Mouse (Mus musculus) embryonic facial prominence, embryonic 11.5 days (tissue): ENCODE data around the gene Gm3238. TPM values are rescaled to one million over a fixed set of nuclear protein-coding genes. Genes with fewer than 3 reads are reported as not detected.

Source experiments
- ATAC-seq: fragments of 200-750 bp; cut with Nextera tagmentation; replicated peaks from 2 replicates; pipeline ENCODE4 v1.8.0; 2017; ENCODE audit warnings: low read depth; ENCODE audit not compliant: insufficient number of reproducible peaks, low FRiP score, low TSS enrichment
- DNase-seq: peaks from one replicate; pipeline ENCODE4 v3.0.0-alpha.2; 2015; ENCODE audit warnings: low spot score
- H3K27ac ChIP-seq: fragments of 300-500 bp; sonication (generic); replicated peaks from 2 replicates; pipeline ENCODE4 v1.5.1; 2014; ENCODE audit warnings: mild to moderate bottlenecking, low read depth, low read length, control low read depth
- H3K27me3 ChIP-seq: fragments of 300-500 bp; sonication (generic); 2 replicates; pipeline ENCODE4 v1.6.1; 2014; ENCODE audit warnings: mild to moderate bottlenecking, low read length, moderate library complexity, mixed read lengths; ENCODE audit not compliant: control insufficient read depth, insufficient read depth
- H3K36me3 ChIP-seq: fragments of 300-500 bp; sonication (generic); replicated peaks from 2 replicates; pipeline ENCODE4 v1.6.1; 2014; ENCODE audit warnings: low read depth, mild to moderate bottlenecking, low read length, moderate library complexity, mixed read lengths; ENCODE audit not compliant: control insufficient read depth, insufficient read depth
- H3K4me1 ChIP-seq: fragments of 300-500 bp; sonication (generic); 2 replicates; pipeline ENCODE4 v1.6.1; 2014; ENCODE audit warnings: low read length, mixed read lengths; ENCODE audit not compliant: control insufficient read depth, insufficient read depth
- H3K4me2 ChIP-seq: fragments of 300-500 bp; sonication (generic); 2 replicates; pipeline ENCODE4 v1.6.1; 2014; ENCODE audit warnings: low read depth, mild to moderate bottlenecking, control low read depth, low read length, moderate library complexity
- H3K4me3 ChIP-seq: fragments of 300-500 bp; sonication (generic); 2 replicates; pipeline ENCODE4 v1.5.1; 2014; ENCODE audit warnings: low read depth, low read length, control low read depth
- H3K9ac ChIP-seq: fragments of 300-500 bp; sonication (generic); replicated peaks from 2 replicates; pipeline ENCODE4 v1.6.1; 2014; ENCODE audit warnings: mild to moderate bottlenecking, control low read depth, low read length
- H3K9me3 ChIP-seq: fragments of 300-500 bp; sonication (generic); replicated peaks from 2 replicates; pipeline ENCODE4 v1.6.1; 2016; ENCODE audit warnings: mild to moderate bottlenecking, low read length, inconsistent platforms, mixed read lengths; ENCODE audit not compliant: control insufficient read depth
- WGBS: fragments of 180-500 bp; shearing (Covaris S2); extraction: QIAGEN DNeasy Blood & Tissue Kit; methylation state at CpG from one replicate; pipeline ENCODE4 v1.1.7; 2014; 5-methylcytosine and 5-hydroxymethylcytosine counted together
- polyA plus RNA-seq: library from polyadenylated mRNA; unstranded; fragments of >200 nt; fragmentation: Nextera tagmentation; extraction: Ambion mirVana; gene quantifications from 2 replicates; pipeline ENCODE4 v1.2.1, GENCODE M21; 2014

The Gm3238 gene
- polyA plus RNA-seq, 1 experiment from 2014 or later = not detected

DNA sequence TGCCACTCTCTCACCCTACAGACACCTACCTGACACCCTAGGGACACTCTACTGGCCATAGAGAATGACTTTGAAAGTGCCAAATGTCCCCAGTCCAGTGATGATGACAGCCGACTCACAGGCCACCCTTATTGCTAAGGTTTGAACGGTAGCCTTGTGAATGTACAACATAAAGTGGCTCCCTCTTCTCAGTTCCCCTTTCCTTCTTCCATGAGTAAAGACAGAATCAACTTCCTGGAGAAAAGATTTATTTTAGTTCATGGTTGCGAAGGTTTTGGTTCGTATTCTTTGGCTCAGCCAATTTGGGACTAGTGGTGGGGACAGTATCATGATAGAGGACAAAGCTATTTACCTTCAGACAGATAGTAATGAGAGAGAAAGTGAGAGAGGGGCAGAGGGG is 32.2 kb downstream of the Gm3238 start:
- 86% methylated on average over 4 of the region's 4 CpGs for WGBS
- no peak overlapping the region for H3K4me3 ChIP-seq
- H3K9me3 ChIP-seq = no peaks in the 10 kb centered on the region
- ATAC-seq = no peak
- H3K4me2 ChIP-seq = no peak overlapping the region
- H3K4me1 ChIP-seq = no peaks in the 10 kb centered on the region
- no peak for DNase-seq
- no peaks in the 10 kb centered on the region for H3K36me3 ChIP-seq
- no peak overlapping the region for H3K9ac ChIP-seq
- no peak overlapping the region for H3K27ac ChIP-seq
- no peaks in the 10 kb centered on the region for H3K27me3 ChIP-seq

DNA sequence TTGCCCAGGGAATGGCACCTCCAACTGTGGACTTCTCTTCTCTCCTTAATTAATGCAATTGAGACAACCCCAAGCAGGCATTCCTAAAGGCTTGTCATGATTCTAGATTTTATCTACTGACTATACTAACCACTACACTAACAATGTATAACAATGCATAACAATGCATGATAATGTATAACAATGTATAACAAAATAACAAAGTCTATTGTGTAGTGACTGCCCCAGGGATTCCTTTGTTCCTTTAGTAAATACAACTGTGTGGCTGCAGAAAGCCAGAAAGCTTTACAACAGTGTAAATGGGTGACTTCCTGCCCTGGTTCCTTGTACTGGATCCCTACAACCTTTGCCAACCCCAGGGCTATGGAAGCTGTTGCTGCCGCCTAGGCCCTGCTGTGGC is 35.2 kb downstream of the Gm3238 start:
- Histone ChIP-seq H3K4me2 (no peak overlapping the region), H3K9me3 (no peaks in the 10 kb centered on the region), H3K36me3 (no peaks in the 10 kb centered on the region), H3K27ac (no peak overlapping the region), H3K4me1 (no peaks in the 10 kb centered on the region), H3K27me3 (no peaks in the 10 kb centered on the region), H3K9ac (no peak overlapping the region), H3K4me3 (no peak overlapping the region)
- DNase-seq = no peak
- WGBS = 100% methylated on average over 1 of the region's 1 CpGs
- no peak for ATAC-seq

DNA sequence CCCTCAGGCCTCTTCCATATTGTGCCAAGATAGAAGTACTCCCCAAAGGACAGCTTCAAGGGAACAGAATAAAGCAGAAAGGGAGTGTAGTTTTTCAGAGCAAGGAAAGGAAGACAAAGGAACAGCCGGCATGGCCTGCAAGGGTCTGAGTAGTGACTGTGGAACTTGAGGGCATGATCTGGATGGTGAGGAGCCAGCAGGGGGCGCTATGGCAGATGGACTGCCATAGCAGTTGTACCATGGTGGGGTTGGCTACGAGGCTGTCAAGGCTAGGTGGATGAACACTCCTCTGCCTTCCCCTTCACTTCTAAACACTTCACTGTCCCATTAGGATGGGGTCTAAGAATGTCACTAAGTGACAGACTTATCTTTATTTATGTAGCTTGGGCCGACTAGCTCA is 41.9 kb downstream of the Gm3238 start:
- Histone ChIP-seq H3K4me2 (no peak overlapping the region), H3K36me3 (no peaks in the 10 kb centered on the region), H3K4me3 (no peak overlapping the region), H3K27ac (no peak overlapping the region), H3K9ac (no peak overlapping the region), H3K27me3 (no peaks in the 10 kb centered on the region), H3K4me1 (no peaks in the 10 kb centered on the region), H3K9me3 (no peaks in the 10 kb centered on the region)
- 60% methylated on average over 4 of the region's 4 CpGs for WGBS
- DNase-seq = no peak
- no peak for ATAC-seq

DNA sequence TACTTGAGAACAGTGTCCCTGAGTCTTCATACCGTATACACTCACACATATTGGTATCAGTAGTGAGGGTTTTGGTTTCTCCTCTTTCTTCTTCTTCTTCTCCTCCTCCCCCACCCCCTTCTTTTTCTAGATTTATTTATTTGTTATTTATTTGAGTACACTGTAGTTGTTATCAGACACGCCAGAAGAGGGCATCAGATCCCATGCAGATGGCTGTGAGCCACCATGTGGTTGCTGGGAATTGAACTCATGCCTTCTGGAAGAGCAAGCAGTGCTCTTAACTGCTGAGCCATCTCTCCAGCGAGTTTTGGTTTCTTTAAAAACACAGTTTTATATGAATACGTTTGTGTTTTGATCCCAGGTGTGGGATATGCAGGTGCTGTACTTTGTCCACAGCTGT is 42.8 kb downstream of the Gm3238 start:
- no peak overlapping the region for H3K4me3 ChIP-seq
- H3K4me1 ChIP-seq = no peaks in the 10 kb centered on the region
- no peak overlapping the region for H3K9ac ChIP-seq
- no peaks in the 10 kb centered on the region for H3K36me3 ChIP-seq
- no peaks in the 10 kb centered on the region for H3K27me3 ChIP-seq
- H3K9me3 ChIP-seq = no peaks in the 10 kb centered on the region
- ATAC-seq (no peak), DNase-seq (no peak)
- H3K4me2 ChIP-seq = no peak overlapping the region
- WGBS = 59% methylated on average over 4 of the region's 4 CpGs
- no peak overlapping the region for H3K27ac ChIP-seq

DNA sequence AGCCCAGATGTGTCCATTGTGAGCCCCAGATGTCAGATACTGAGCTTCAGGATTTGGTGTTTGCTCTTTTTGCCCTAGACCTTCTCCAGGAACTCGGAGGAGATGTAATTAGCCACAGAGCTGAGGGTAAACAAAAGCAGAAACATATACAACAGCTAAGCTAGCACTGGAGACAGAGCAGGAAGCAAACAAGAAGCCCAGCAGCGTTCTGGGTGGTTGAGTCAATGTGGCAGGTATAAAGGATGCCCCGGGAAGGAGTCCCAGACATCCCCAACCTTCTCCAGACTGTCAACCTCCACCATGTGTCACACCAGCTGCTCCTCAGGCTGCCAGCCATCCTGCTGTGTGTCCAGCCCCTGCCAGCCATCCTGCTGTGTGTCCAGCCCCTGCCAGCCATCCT is 44.9 kb downstream of the Gm3238 start, which contains the start of gene Gm10100:
Gene Gm10100, plus strand, starts transcription at position 301 of the 400 bp plus-strand sequence.
- H3K27me3 ChIP-seq = no peaks in the 10 kb centered on the region
- WGBS = 39% methylated on average over 3 of the region's 3 CpGs
- H3K36me3 ChIP-seq = no peaks in the 10 kb centered on the region
- no peak within 1 kb of the TSS for H3K27ac ChIP-seq
- no peaks in the 10 kb centered on the region for H3K4me1 ChIP-seq
- DNase-seq (no peak), ATAC-seq (no peak)
- no peak within 1 kb of the TSS for H3K9ac ChIP-seq
- H3K9me3 ChIP-seq = no peaks in the 10 kb centered on the region
- no peak within 1 kb of the TSS for H3K4me3 ChIP-seq
- no peak within 1 kb of the TSS for H3K4me2 ChIP-seq

DNA sequence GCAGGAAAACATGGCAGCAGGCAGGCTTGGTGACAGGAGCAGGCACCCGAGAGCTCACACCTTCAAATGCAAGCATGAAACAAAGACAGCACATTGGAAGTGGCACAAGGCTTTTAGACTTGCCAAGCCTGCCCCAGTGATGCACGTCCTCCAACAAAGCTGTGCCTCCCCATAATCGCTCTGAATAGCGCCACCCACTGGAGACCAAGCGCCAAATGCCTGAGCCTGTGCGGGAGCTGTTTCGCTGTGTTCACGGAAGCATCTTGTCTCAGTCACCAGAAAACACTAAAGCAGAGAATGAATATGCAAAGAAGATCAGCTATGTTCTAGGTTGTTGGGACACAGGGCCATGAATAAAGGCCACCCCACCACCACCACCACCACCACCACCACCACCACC is 46.3 kb downstream of the Gm3238 start:
- Histone ChIP-seq H3K4me2 (no peak overlapping the region), H3K27me3 (no peaks in the 10 kb centered on the region), H3K4me1 (no peaks in the 10 kb centered on the region), H3K27ac (no peak overlapping the region), H3K36me3 (no peaks in the 10 kb centered on the region), H3K4me3 (no peak overlapping the region), H3K9me3 (no peaks in the 10 kb centered on the region), H3K9ac (no peak overlapping the region)
- 76% methylated on average over 8 of the region's 8 CpGs for WGBS
- ATAC-seq (no peak), DNase-seq (no peak)

Other genes starting within 250 kb of the Gm3238 start
- 1.3 and 1.4 TPM in 2 replicates for gene Itgb2, start 241.1 kb downstream of the Gm3238 start, polyA plus RNA-seq
- gene Pttg1ip, start 189.6 kb downstream of the Gm3238 start, polyA plus RNA-seq = 89.2 and 95.6 TPM in 2 replicates
- 382 and 410 TPM in 2 replicates for gene Sumo3, start 165.2 kb downstream of the Gm3238 start, polyA plus RNA-seq
- 1.6 TPM in 1 of 2 replicates, not detected in the other for gene Gm49325, start 165.1 kb downstream of the Gm3238 start, polyA plus RNA-seq
- 41.2 and 44.1 TPM in 2 replicates for gene Ube2g2, start 149.1 kb downstream of the Gm3238 start, polyA plus RNA-seq
- 0.39 and 0.64 TPM in 2 replicates for gene Tspear, start 84.8 kb downstream of the Gm3238 start, polyA plus RNA-seq
- gene Gm19402, start 80.6 kb downstream of the Gm3238 start, polyA plus RNA-seq = not detected in 2 replicates
- not detected in 2 replicates for gene Gm9508, start 74.1 kb downstream of the Gm3238 start, polyA plus RNA-seq
- gene Gm10272, start 64.7 kb downstream of the Gm3238 start, polyA plus RNA-seq = not detected in 2 replicates
- gene Gm10024, start 59.9 kb downstream of the Gm3238 start, polyA plus RNA-seq = not detected in 2 replicates
- not detected in 2 replicates for gene Gm10142, start 55.5 kb downstream of the Gm3238 start, polyA plus RNA-seq
- not detected in 2 replicates for gene Krtap12-1, start 50.7 kb downstream of the Gm3238 start, polyA plus RNA-seq
- gene Gm10100, start 44.8 kb downstream of the Gm3238 start, polyA plus RNA-seq = not detected in 2 replicates
- gene Gm18596, start 28.7 kb downstream of the Gm3238 start, polyA plus RNA-seq = not detected in 2 replicates
- gene Gm9736, start 20.0 kb downstream of the Gm3238 start, polyA plus RNA-seq = not detected in 2 replicates
- gene Gm3233, start 11.6 kb downstream of the Gm3238 start, polyA plus RNA-seq = not detected in 2 replicates
- gene Gm7138, start 5.6 kb upstream of the Gm3238 start, polyA plus RNA-seq = not detected in 2 replicates
- gene Gm3250, start 11.2 kb upstream of the Gm3238 start, polyA plus RNA-seq = not detected in 2 replicates
- not detected in 2 replicates for gene Gm7137, start 16.9 kb upstream of the Gm3238 start, polyA plus RNA-seq
- gene Gm9639, start 23.8 kb upstream of the Gm3238 start, polyA plus RNA-seq = not detected in 2 replicates
- gene Gm19668, start 27.8 kb upstream of the Gm3238 start, polyA plus RNA-seq = not detected in 2 replicates
- not detected in 2 replicates for gene Gm9507, start 40.5 kb upstream of the Gm3238 start, polyA plus RNA-seq
- not detected in 2 replicates for gene Gm2696, start 43.4 kb upstream of the Gm3238 start, polyA plus RNA-seq
- gene Krtap10-4, start 55.8 kb upstream of the Gm3238 start, polyA plus RNA-seq = not detected in 2 replicates
- not detected in 2 replicates for gene Krtap10-10, start 64.6 kb upstream of the Gm3238 start, polyA plus RNA-seq
- gene Gm36176, start 75.5 kb upstream of the Gm3238 start, polyA plus RNA-seq = not detected in 2 replicates
- gene Gm10318, start 81.5 kb upstream of the Gm3238 start, polyA plus RNA-seq = not detected in 2 replicates
- gene Gm3285, start 90.7 kb upstream of the Gm3238 start, polyA plus RNA-seq = not detected in 2 replicates
- gene Lrrc3, start 131.2 kb upstream of the Gm3238 start, polyA plus RNA-seq = 2.2 and 2.5 TPM in 2 replicates
- gene Trpm2, start 199.2 kb upstream of the Gm3238 start, polyA plus RNA-seq = 0.43 and 0.86 TPM in 2 replicates
- 25.8 and 27.9 TPM in 2 replicates for gene 1810043G02Rik, start 207.2 kb upstream of the Gm3238 start, polyA plus RNA-seq
- gene Pfkl, start 238.8 kb upstream of the Gm3238 start, polyA plus RNA-seq = 108 and 129 TPM in 2 replicates